Mouse (Mus musculus): ENCODE results near the gene Smlr1. TPM values are rescaled to one million over a fixed set of nuclear protein-coding genes. Genes with fewer than 3 reads are reported as not detected.

Gene Smlr1
- total RNA-seq (2015; ENCODE audit: low replicate concordance) (not detected in 2 replicates), total RNA-seq (2017; ENCODE audit: low replicate concordance) (not detected in 2 replicates)

DNA sequence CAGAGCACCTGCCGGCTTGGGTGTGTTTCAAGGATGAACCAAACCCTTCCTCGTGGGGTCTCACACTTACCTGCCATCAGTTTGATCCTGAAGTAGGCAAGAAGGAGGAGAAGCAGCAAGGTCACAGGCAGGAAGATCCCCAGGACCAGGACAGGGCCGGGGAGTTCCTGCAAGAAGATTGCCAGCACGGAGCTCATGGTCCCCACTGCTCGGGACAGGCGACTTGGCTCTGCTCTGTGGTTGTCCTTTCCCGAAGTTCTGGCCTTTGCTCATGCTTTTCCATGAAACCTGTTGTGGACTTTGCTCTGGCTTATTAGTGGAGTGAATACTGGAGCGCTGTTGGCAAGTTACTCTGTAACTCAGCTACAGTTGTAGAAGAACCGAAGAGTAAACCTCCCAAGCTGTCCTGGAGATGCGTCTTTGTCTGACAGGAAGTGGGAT lies at the start of gene Smlr1:
Smlr1 (minus strand) TSS at position 377 of the 441 bp plus-strand sequence.
- ATAC-seq (replicated peaks; ENCODE audit: low FRiP score, poor library complexity, severe bottlenecking) = no peak

DNA sequence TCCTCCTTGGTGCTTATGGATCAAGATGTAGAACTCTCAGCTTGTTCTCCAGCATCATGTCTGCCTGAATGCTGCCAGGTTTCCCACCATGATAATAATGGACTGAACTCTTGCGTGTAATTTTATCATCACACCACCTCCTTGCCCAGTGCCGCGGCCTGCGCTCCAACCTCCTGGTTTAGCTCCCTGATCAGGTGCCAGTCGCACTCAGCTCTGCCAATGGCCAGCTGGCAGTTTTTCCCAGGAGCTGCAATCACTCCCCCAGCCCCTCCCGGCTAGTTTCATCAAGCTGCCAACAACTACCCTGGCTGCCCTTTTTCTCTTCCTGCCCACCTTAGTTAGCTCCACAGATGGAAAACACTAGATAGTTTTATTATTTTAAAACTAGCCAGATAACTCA lies 48.8 kb upstream of the Smlr1 start:
- no peak for ATAC-seq (replicated peaks; ENCODE audit: low FRiP score, poor library complexity, severe bottlenecking)

DNA sequence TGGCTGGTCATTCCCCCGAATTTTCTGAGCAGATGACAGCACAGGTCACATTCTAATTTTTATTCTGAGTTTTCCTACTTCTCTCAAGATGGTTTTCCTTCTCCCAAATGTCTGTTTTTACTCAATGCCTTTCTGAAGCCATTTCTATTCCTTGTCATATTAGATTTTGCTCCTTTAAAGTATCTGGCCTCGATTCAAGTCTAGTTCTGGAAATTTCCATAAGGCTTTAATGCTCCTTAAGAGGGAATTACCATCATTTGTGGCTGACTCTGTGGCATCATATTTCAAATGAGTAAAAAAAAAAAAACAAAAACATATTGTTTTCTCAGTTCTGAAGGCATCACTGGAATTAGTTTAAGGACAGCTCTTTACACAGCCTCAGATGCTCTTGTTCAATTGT lies 44.0 kb upstream of the Smlr1 start:
- no peak for ATAC-seq (replicated peaks; ENCODE audit: low FRiP score, poor library complexity, severe bottlenecking)

DNA sequence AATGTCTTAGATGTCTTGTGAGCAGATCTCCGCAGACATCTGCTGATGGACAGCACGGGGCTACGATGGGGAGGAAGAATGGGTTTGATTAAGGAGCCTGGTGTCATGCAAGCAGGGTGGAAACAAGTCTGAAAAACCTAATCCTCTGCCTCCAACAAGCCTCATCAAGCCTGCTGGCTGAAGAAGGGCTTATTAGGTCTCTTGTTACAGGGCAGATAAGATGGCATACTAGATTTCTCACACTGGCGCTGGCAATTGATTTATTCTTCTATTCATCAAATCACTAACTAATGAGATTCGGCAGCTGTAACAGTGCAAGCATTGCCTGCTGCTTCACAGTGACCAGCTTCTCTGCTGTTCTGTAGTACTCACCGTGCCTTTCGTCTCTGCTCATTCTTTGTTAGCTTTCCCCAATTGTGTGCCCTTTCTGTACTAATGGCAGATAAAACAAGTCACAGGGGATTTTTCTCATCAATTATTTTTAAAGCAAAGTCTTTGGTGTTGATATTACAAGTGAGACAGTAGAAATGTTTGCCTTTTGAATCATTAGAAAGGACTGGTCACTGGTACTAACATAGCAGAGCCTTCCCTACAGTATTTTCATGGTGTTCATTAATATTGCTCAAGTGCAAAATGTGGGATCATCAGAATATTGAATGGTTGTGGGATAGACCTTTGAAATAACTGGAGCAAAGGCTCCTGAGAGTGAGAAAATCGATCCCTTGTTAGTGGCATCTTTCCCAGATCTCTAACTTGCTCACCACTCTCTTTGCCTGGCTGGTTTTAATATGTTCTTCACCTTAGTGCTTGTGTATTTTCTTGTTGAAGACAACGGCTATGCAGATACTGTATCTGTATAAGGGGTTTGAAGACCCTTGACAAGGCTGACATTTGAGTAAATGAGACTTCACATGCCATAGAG lies 35.5 kb upstream of the Smlr1 start:
- ATAC-seq (replicated peaks; ENCODE audit: low FRiP score, poor library complexity, severe bottlenecking) = no peak

DNA sequence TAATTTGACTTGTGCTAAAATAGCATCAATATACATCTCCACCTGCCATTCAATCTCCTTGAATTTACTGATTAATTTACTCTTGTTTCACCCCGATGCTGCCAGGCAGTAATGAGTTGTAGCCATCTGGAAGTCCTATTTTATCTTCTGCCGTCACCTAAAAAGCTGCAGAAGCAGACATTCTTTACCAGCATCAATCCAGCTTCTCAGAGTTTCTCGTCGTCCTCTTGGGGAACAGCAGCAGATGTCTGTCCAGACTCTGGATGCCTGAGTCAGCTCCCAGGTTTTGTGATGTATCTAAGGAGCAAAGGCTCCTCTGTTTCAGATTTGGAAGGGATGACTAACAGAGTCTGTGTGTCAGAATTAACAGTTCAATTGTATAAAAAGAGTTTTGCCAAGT lies 16.9 kb upstream of the Smlr1 start:
- no peak for ATAC-seq (replicated peaks; ENCODE audit: low FRiP score, poor library complexity, severe bottlenecking)

DNA sequence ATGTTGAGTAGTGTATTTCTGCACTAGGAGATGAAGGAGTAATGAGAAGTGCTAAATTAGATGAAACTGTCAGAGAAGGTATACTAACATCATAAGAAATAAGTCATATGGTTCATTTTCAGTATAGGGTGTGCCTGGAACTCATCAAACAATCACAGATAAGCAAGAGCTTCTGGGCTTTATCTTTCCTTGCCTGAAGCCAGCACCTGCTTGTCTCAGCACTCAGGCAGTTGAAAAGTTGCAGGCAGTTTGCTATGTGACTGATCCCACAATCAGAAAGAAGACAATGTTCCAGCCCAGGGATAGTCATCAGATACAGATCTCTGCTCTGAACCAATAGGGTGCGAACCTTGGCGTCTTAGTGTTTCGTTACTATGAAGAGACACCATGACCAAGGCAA lies 5.0 kb upstream of the Smlr1 start:
- no peak for ATAC-seq (replicated peaks; ENCODE audit: low FRiP score, poor library complexity, severe bottlenecking)

DNA sequence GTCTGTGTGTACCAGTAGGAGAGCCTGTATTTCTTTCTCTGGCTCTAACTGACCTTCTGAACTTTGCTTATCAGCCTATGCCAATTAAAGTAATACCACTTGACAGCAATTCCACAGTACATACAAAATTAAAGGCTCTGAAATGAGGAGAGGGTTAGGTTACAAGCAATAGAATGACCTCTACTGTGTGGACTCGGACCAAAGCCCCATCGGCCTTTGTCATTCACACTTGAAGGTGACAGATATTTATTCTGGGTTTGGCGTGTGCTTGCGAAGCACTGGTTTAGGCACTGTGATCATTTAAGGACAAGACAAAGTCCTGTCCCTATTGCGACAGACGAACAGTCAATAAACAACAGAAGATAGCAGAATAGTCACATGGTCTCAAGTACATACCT lies 3.7 kb upstream of the Smlr1 start:
- no peak for ATAC-seq (replicated peaks; ENCODE audit: low FRiP score, poor library complexity, severe bottlenecking)

DNA sequence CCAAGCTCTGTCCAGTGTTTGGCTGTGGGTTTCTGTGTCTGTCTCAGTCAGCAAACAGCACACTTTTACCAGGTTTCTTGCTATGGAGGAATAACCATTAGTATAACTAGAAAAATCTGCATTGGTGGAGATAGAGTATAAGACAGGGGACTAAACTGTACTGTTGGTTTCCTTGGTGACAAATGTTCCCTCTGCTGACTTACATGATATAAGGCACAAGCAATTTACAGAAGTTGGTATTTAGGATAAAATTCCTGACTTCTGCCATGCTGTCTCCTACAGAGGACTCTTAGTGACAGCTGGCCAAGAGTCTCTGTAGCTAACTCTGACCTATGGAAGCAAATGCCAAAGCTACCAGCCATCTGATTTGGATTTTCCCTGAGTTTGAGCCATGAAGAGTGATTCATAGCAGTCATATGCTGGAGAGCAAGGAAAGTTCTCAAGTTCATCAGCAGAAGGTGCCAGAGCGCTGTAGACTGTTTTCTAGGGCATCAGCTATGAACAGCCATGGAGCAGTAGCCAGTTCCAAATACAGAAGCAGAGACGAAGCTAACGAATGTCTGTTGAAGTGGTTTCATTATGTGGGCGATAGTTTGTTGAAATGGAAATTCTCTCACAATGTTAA lies 3.2 kb upstream of the Smlr1 start:
- ATAC-seq (replicated peaks; ENCODE audit: low FRiP score, poor library complexity, severe bottlenecking) = no peak

DNA sequence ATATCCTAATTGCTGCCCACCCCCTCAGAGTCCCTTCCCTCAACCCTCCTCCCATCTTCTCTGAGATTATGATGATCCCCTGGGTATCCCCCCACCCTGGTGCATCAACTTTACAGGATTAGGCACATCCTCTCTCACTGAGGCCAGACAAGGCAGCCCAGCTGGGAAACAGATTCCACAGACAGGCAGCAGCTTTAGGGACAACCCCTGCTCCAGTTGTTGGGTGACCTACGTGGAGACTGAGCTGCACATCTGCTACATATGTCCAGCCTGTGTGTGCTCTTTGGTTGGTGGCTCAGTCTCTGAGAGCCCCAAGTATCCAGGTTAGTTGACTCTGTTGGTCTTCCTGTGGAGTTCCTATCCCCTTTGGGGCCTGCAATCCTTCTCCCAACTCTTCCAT lies 2.7 kb upstream of the Smlr1 start:
- no peak for ATAC-seq (replicated peaks; ENCODE audit: low FRiP score, poor library complexity, severe bottlenecking)

DNA sequence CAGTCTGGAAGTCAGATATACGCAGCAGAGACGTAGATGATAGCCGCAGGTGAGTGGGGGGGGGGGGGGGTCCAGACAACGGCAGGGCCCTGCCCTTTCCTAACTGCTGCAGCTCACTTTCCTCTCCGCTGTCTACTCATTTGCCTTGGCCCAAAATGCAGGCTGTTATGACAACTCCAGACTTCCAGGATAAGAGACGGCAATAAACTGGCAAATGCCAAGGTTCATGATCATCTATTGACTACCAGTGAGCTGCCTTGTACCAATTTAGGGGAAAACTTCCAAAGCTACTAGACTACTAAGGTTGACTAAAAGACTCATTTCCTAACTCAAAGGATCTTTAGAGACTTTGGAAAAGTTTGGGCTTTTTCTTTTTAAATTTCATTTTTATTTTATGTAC lies 554 bp upstream of the Smlr1 start:
- ATAC-seq (replicated peaks; ENCODE audit: low FRiP score, poor library complexity, severe bottlenecking) = no peak

DNA sequence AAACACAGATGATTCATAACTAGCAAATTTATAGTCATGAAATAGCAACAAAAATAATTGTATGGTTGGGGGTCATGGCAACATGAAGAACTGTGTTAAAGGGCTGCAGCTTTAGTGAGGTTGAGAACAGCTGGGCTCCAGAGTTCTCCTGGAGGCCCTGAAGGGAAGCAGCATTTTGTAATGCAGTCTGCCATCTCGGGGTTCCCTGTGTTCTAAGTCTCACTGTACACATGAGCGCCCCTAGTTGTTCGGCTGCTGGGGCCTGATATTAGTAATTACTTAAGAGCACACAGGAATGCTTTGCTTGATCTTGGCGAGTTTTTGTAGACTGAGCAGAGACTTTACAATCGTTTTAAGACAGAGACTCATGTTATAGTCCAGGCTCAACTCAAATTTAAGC lies 1.6 kb downstream of the Smlr1 start:
- no peak for ATAC-seq (replicated peaks; ENCODE audit: low FRiP score, poor library complexity, severe bottlenecking)

DNA sequence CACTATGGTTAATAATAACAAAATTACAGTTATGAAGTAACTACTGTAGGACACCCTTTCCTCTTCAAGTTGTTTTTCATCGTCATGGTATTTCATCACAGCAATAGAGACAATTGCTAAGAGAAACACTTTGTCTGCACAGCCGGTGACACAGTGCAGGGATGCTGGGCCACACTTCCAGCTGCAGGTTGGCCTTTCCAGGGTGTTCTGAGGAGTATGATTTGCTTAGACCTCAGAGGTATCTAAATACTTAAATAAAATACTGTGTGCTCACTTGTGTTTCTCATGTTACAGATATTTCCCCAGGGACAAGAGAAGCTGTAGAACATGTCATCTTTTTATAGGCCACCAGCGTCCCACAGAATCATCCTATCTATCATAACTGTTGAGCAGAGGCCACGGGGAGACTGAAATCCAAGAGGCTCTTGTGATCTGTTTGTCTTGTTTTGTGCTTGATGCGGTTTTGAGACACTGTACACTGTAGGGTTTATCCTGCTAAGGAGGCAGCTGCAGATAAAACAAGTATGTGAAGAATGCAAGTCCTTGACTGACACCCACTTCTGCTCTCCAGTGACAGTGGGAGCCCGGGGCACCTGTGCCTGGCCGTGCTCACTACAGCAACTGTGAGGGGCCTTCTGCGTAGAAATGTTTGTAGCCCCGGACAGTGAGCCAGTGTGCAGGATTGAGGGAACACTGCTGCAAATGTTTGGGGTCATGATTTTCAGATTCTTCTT lies 2.4 kb downstream of the Smlr1 start:
- no peak for ATAC-seq (replicated peaks; ENCODE audit: low FRiP score, poor library complexity, severe bottlenecking)

DNA sequence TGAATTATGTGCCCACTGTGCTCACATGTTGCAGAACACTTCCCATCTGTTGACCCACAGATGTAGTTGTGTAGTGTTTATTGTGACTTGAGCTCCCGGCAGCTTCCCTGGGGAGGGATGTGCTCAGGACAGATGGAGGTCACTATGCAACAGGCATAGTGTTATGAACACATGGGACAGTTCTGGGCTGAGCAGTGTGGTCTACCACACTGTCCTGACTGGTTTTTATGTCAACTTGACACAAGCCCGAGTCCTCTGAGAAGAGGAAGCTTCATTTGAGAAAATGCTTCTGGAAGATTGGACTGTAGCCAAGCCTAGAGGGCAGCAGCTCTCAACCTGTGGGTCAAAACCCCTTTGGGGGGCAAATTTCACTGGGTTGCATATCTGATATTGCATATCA lies 3.0 kb downstream of the Smlr1 start:
- no peak for ATAC-seq (replicated peaks; ENCODE audit: low FRiP score, poor library complexity, severe bottlenecking)

DNA sequence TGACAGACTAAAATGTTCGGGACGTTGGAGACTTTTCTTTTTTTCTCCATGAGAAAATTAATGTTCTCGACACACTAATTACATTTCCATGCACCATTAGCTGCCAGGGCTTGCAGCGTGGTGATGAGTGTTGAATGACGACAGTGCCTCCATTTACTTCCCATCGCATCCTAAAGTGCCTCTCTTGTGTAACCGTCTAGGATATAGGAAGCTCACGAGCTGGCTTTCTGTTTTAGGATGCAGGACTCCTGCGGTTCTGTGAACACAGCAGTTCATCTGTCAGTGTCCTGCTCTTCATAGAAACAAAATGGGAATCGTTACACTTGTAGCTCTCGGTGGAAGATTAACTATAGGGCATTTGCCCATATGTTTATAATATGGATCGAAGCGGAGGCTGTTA lies 4.7 kb downstream of the Smlr1 start:
- ATAC-seq (replicated peaks; ENCODE audit: low FRiP score, poor library complexity, severe bottlenecking) = no peak

DNA sequence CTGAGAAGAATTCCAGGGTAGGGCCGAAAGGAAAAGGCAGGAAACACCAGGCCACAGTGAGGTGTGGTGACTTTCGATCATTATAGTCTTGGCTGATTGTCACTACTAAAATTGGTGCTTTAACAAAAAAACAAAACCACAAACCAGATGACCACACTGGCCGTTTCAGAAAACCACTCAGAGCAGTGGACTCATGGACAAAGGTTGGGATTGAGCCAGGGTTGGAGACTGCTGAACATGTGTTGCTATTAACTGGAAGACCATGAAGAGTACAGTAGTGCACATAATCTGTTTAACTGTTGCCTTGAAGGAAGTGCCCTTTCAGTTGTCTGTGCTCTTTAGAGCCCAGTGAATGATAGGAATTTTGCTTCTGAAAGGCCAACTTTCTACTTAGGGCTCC lies 8.9 kb downstream of the Smlr1 start:
- no peak for ATAC-seq (replicated peaks; ENCODE audit: low FRiP score, poor library complexity, severe bottlenecking)

DNA sequence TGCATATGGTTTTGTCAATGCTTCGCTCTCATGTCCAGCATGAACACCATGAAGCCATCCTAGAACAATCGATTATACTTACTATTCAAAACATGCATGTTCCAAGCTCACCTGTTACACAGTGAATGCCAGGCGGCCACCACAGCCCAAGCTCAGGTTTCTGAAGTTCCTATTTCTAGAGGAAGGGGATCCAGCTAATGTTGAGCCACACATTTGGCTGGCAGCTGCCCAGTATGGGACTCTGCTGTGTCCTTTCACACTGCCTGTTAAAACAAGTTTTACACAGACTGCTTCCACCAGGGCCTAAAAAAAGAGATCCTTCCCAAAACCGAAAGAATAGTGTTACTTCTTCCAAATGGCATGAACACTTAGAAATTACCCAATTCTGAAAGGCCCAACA lies 9.4 kb downstream of the Smlr1 start:
- no peak for ATAC-seq (replicated peaks; ENCODE audit: low FRiP score, poor library complexity, severe bottlenecking)

DNA sequence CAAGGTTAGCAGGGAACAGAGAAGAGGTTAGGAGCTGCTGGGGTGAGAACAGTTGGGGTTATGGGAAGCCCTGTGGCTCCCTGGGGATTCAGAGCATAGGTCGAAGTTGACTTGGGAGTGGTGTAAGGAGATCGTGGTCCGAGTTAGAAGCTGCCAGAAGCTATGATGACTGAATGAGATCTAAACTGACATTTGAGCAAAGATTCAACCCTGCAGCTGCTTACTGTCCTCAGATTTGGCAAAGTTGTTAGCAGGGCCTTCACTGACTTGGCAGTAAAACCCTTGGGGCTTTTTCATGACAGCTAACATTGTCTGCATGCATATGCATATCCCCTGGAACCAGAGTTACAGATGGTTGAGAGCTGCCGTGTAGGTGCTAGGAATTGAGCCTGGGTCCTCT lies 9.9 kb downstream of the Smlr1 start:
- no peak for ATAC-seq (replicated peaks; ENCODE audit: low FRiP score, poor library complexity, severe bottlenecking)

DNA sequence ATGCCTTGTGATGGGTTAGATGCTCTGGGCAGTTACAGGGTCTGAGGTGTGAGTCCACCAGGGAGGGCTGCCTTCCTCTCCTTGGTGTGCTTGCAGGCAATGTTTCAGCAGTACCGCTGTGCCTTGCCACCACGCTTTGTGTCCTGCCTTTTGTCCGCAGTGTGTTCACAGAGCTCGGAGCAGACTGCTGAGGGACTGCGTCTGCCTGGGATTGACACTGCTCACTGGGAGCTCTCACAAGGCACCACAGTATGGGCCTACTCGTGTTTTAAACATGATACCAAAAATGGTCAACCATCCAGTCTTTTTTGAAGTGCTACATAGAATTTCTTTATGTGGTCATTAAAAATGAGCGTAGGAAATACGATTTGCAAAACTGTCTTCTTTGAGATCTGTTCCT lies 12.3 kb downstream of the Smlr1 start:
- no peak for ATAC-seq (replicated peaks; ENCODE audit: low FRiP score, poor library complexity, severe bottlenecking)

DNA sequence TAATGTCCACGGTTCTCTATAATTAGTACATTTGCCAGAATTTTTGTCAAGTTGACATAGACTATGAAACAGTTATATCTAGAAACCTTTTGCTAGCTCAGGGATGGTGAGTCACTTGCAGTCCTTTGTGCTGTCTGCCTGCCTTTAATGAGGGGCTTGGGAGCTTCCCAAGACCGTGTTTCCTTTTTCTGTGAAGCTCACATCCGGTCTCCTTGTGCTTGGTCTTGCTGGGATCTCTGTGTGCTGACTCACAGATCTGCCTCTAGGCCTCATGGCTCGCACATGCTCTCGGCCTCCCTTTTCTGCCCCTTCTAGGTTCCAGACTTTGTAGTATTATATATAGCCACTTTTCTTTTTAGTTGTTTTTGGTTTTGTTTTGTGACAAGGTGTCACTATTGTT lies 15.6 kb downstream of the Smlr1 start:
- ATAC-seq (replicated peaks; ENCODE audit: low FRiP score, poor library complexity, severe bottlenecking) = no peak

DNA sequence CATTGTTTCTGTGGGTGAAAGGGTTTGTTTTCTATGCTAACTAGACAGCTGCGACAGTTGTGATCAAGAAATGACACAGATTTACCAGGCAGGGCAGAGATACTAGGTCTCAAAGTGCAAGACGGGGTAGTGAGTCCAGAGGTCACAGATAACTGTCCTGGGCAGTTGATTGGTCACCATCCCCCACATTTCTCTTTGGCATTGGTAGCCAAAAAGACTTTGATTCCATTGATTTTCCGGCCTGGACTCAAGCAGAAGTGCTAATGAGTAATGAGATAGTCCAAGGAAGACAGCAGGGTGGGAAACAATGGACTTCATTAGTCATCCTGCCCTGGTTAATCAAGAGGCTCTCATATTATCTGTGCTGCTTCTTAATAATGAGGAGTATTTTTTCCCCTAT lies 16.1 kb downstream of the Smlr1 start:
- no peak for ATAC-seq (replicated peaks; ENCODE audit: low FRiP score, poor library complexity, severe bottlenecking)

DNA sequence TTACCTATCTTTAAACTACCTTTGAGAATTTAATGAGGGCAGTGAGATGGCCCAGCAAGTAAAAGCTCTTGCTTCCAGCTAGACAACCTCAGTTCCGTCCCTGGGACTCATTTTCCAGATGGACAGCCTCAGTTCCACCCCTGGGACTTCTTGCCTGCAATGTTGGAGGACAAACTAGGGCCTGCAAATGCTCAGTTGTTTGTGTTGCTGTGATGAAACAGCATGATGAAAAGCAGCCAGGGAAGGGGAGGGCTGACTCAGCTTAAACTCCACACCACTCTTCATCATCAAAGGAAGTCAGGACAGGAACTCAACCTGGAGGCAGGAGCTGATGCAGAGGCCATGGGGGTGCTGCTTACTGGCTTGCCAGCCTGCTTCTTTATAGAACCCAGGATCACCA lies 22.2 kb downstream of the Smlr1 start:
- ATAC-seq (replicated peaks; ENCODE audit: low FRiP score, poor library complexity, severe bottlenecking) = no peak

Data from erythroid progenitor cell, adult 5-6 weeks (primary cell).